Mouse (Mus musculus) embryonic facial prominence, embryonic 11.5 days (tissue): ENCODE results near the gene Asic1. TPM values are rescaled to one million over a fixed set of nuclear protein-coding genes. Genes with fewer than 3 reads are reported as not detected.

Experiments used
- ATAC-seq: fragments of 200-750 bp; cut with Nextera tagmentation; replicated peaks from 2 replicates; pipeline ENCODE4 v1.8.0; 2017; ENCODE audit warnings: low read depth; ENCODE audit not compliant: insufficient number of reproducible peaks, low FRiP score, low TSS enrichment
- DNase-seq: peaks from one replicate; pipeline ENCODE4 v3.0.0-alpha.2; 2015; ENCODE audit warnings: low spot score
- H3K27ac ChIP-seq: fragments of 300-500 bp; sonication (generic); replicated peaks from 2 replicates; pipeline ENCODE4 v1.5.1; 2014; ENCODE audit warnings: mild to moderate bottlenecking, low read depth, low read length, control low read depth
- H3K27me3 ChIP-seq: fragments of 300-500 bp; sonication (generic); 2 replicates; pipeline ENCODE4 v1.6.1; 2014; ENCODE audit warnings: mild to moderate bottlenecking, low read length, moderate library complexity, mixed read lengths; ENCODE audit not compliant: control insufficient read depth, insufficient read depth
- H3K36me3 ChIP-seq: fragments of 300-500 bp; sonication (generic); replicated peaks from 2 replicates; pipeline ENCODE4 v1.6.1; 2014; ENCODE audit warnings: low read depth, mild to moderate bottlenecking, low read length, moderate library complexity, mixed read lengths; ENCODE audit not compliant: control insufficient read depth, insufficient read depth
- H3K4me1 ChIP-seq: fragments of 300-500 bp; sonication (generic); 2 replicates; pipeline ENCODE4 v1.6.1; 2014; ENCODE audit warnings: low read length, mixed read lengths; ENCODE audit not compliant: control insufficient read depth, insufficient read depth
- H3K4me2 ChIP-seq: fragments of 300-500 bp; sonication (generic); 2 replicates; pipeline ENCODE4 v1.6.1; 2014; ENCODE audit warnings: low read depth, mild to moderate bottlenecking, control low read depth, low read length, moderate library complexity
- H3K4me3 ChIP-seq: fragments of 300-500 bp; sonication (generic); 2 replicates; pipeline ENCODE4 v1.5.1; 2014; ENCODE audit warnings: low read depth, low read length, control low read depth
- H3K9ac ChIP-seq: fragments of 300-500 bp; sonication (generic); replicated peaks from 2 replicates; pipeline ENCODE4 v1.6.1; 2014; ENCODE audit warnings: mild to moderate bottlenecking, control low read depth, low read length
- H3K9me3 ChIP-seq: fragments of 300-500 bp; sonication (generic); replicated peaks from 2 replicates; pipeline ENCODE4 v1.6.1; 2016; ENCODE audit warnings: mild to moderate bottlenecking, low read length, inconsistent platforms, mixed read lengths; ENCODE audit not compliant: control insufficient read depth
- WGBS: fragments of 180-500 bp; shearing (Covaris S2); extraction: QIAGEN DNeasy Blood & Tissue Kit; methylation state at CpG from one replicate; pipeline ENCODE4 v1.1.7; 2014; 5-methylcytosine and 5-hydroxymethylcytosine counted together
- polyA plus RNA-seq: library from polyadenylated mRNA; unstranded; fragments of >200 nt; fragmentation: Nextera tagmentation; extraction: Ambion mirVana; gene quantifications from 2 replicates; pipeline ENCODE4 v1.2.1, GENCODE M21; 2014

Asic1 gene
- polyA plus RNA-seq, 1 experiment from 2014 or later = 2.6 TPM

GRCm38 (mm10) chr15:99667544-99667943 lies 2.6 kb upstream of the Asic1 start:
- Histone ChIP-seq H3K4me1 (peaks cover 7% of the 10 kb centered on the region), H3K4me2 (no peak overlapping the region), H3K9me3 (no peaks in the 10 kb centered on the region), H3K4me3 (no peak overlapping the region), H3K27me3 (peaks cover 46% of the 10 kb centered on the region), H3K36me3 (no peaks in the 10 kb centered on the region), H3K9ac (no peak overlapping the region), H3K27ac (no peak overlapping the region)
- 98% methylated on average over 2 of the region's 2 CpGs for WGBS
- ATAC-seq (no peak), DNase-seq (no peak)

GRCm38 (mm10) chr15:99668881-99669280 lies 1.3 kb upstream of the Asic1 start:
- H3K27me3 ChIP-seq = peaks cover 45% of the 10 kb centered on the region
- no peak overlapping the region for H3K27ac ChIP-seq
- H3K4me3 ChIP-seq = no peak overlapping the region
- peak; percentile 89 for DNase-seq
- 1% methylated on average over 12 of the region's 12 CpGs for WGBS
- no peaks in the 10 kb centered on the region for H3K9me3 ChIP-seq
- H3K4me1 ChIP-seq = peaks cover 7% of the 10 kb centered on the region
- no peaks in the 10 kb centered on the region for H3K36me3 ChIP-seq
- no peak overlapping the region for H3K4me2 ChIP-seq
- H3K9ac ChIP-seq = no peak overlapping the region
- ATAC-seq = no peak

DNA sequence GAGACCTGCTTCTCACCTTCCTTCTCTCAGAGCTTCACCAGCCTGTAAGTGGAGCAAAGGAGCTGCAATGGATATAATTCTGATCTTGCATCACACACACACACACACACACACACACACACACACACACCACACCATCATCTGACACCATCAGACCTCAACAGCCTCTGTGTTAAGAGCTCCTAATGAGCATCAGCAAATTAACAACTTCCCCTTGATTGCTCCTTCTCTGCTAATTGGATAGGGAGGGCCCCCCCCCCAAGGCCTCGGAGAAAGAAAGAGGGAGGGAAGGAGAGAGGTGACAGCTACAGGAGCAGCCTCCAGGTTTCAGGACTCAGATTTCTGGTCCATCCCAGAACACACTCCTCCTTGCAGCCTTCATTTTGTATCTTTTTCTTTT lies 776 bp upstream of the Asic1 start:
- Histone ChIP-seq H3K4me3 (no peak overlapping the region), H3K9ac (no peak overlapping the region), H3K27ac (no peak overlapping the region), H3K4me2 (no peak overlapping the region), H3K27me3 (peaks cover 43% of the 10 kb centered on the region), H3K36me3 (no peaks in the 10 kb centered on the region), H3K9me3 (no peaks in the 10 kb centered on the region), H3K4me1 (peaks cover 2% of the 10 kb centered on the region)
- WGBS = 0% methylated on average over 1 of the region's 1 CpGs
- ATAC-seq (no peak), DNase-seq (no peak)

GRCm38 (mm10) chr15:99670964-99671670 lies 949 bp downstream of the Asic1 start:
- no peak overlapping the region for H3K27ac ChIP-seq
- H3K4me2 ChIP-seq = peak overlapping the region; percentile 99
- H3K4me3 ChIP-seq = peak overlapping the region; percentile 61
- H3K9ac ChIP-seq = peak overlapping the region; percentile 61
- peak; percentile 49; the same call in 1 of the 2 replicates for ATAC-seq
- WGBS = 10% methylated on average over 15 of the region's 17 CpGs
- H3K9me3 ChIP-seq = no peaks in the 10 kb centered on the region
- peaks cover 32% of the 10 kb centered on the region for H3K27me3 ChIP-seq
- H3K4me1 ChIP-seq = no peaks in the 10 kb centered on the region; the same call in 1 of the 2 replicates
- DNase-seq = no peak
- H3K36me3 ChIP-seq = no peaks in the 10 kb centered on the region

GRCm38 (mm10) chr15:99671783-99672182 lies 1.6 kb downstream of the Asic1 start:
- H3K4me2 ChIP-seq = no peak overlapping the region
- H3K4me3 ChIP-seq = no peak overlapping the region
- H3K9ac ChIP-seq = no peak overlapping the region
- no peak overlapping the region for H3K27ac ChIP-seq
- H3K27me3 ChIP-seq = peaks cover 28% of the 10 kb centered on the region
- H3K9me3 ChIP-seq = no peaks in the 10 kb centered on the region
- ATAC-seq = no peak
- no peaks in the 10 kb centered on the region for H3K36me3 ChIP-seq
- DNase-seq = no peak
- 73% methylated on average over 14 of the region's 14 CpGs for WGBS
- H3K4me1 ChIP-seq = no peaks in the 10 kb centered on the region; the same call in 1 of the 2 replicates

DNA sequence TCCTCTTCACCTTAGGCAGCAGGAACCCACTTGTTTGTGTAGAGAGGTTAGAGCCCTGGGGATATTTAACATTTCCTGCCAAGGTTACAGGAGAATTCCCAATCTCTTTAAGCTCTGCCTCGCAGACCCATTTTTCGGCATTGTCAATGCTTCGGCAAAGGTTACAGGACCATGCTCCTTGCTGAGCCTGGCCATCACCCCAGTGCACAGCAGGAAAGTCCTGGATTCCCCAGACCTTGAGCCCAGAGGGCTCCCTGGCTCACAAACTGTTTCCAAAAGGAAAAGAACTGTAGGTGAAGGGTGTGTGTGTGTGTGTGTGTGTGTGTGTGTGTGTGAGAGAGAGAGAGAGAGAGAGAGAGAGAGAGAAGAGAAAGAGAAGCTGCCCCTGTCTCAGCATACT lies 4.7 kb downstream of the Asic1 start:
- ATAC-seq (no peak), DNase-seq (no peak)
- H3K9ac ChIP-seq = no peak overlapping the region
- 72% methylated on average over 3 of the region's 3 CpGs for WGBS
- H3K4me1 ChIP-seq = no peaks in the 10 kb centered on the region; the same call in 1 of the 2 replicates
- H3K4me3 ChIP-seq = no peak overlapping the region
- H3K36me3 ChIP-seq = no peaks in the 10 kb centered on the region
- H3K9me3 ChIP-seq = no peaks in the 10 kb centered on the region
- peaks cover 20% of the 10 kb centered on the region for H3K27me3 ChIP-seq
- no peak overlapping the region for H3K4me2 ChIP-seq
- no peak overlapping the region for H3K27ac ChIP-seq

DNA sequence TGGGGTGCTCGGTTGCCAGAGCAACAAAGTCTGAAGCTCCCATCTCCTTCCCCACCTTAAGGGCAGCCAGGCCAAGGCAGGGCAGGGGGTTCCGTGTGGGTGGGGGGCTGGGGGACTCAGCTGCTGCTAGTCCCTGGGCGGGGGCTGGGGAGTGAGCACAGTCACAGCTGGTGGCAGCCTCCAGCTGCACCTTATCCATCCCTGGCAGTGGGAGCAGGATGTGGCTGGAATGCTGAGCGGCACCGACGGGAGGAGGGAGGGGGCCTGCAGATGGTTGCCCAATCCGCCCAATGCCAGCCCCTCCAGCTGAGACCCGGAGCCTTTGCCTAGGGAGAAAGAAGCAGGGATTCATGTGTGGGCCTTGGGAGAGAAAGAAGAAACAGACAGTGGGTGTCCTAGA lies 6.9 kb downstream of the Asic1 start:
- H3K4me1 ChIP-seq = no peaks in the 10 kb centered on the region; the same call in 1 of the 2 replicates
- no peaks in the 10 kb centered on the region for H3K36me3 ChIP-seq
- no peak overlapping the region for H3K27ac ChIP-seq
- DNase-seq = no peak
- no peak overlapping the region for H3K4me2 ChIP-seq
- no peaks in the 10 kb centered on the region for H3K9me3 ChIP-seq
- 0 out of 2 replicates have a peak overlapping the region, but pooled peaks have one; percentile 9 for H3K9ac ChIP-seq
- H3K27me3 ChIP-seq = peaks cover under 1% of the 10 kb centered on the region
- no peak for ATAC-seq
- 27% methylated on average over 8 of the region's 8 CpGs for WGBS
- no peak overlapping the region for H3K4me3 ChIP-seq

DNA sequence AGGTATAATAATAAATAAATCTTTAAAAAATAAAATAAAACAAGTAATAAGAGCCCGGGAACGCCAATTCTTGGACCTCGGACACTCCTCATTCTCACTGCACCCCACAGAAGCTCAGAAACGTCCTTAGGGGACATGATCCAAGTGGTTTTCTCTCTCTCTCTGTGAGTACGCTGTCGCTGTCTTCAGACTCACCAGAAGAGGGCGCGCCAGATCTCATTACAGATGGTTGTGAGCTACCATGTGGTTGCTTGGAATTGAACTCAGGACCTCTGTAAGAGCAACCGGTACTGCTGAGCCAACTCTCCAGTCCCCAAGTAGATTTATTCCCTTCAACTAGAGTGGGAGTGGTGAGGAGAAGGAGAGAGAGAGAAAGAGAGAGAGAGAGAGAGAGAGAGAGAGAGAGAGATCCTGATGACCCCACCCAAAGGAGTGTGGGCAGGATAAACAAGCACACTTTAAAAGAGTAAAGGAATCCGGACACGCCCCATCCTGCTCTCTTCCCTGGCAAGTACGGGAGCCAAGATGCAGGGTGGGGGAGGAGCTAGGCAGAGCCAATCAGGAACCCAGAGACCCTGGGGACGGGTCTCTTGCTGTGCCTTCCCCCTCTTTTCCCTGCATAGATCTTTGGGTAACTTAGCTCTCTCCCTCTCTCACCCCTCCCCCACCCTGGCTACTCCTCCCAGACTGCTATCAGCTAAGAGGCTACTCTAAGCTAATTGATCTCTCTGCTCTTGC lies 8.1 kb downstream of the Asic1 start:
- Histone ChIP-seq H3K27me3 (no peaks in the 10 kb centered on the region), H3K27ac (no peak overlapping the region), H3K4me2 (no peak overlapping the region), H3K9ac (no peak overlapping the region), H3K4me3 (no peak overlapping the region), H3K36me3 (no peaks in the 10 kb centered on the region), H3K4me1 (no peaks in the 10 kb centered on the region; the same call in 1 of the 2 replicates), H3K9me3 (no peaks in the 10 kb centered on the region)
- peak; percentile 51; the same call in 1 of the 2 replicates for ATAC-seq
- peak; percentile 55 for DNase-seq
- 12% methylated on average over 13 of the region's 13 CpGs for WGBS
